ENCODE assay signal across 18 mouse cellular contexts in genomic region chr2:166068261-166068660, GRCm38 (mm10).
"Had no signal": no experiment of that assay in that cellular context is flagged by ENCODE, and none has a peak within 500 bp of the region (broad histone marks: within the 10 kb centered on the region; RNA-seq: fewer than 3 reads in every experiment).

No protein-coding gene starts in this region.

- DNase-seq: liver, postnatal 0 days; lung, adult 2 months; lung, postnatal 14 days; lung, postnatal 36 days; right cerebral cortex, postnatal 14 days; thymus, adult 2 months; thymus, postnatal 25 days; thymus, postnatal 4 days had no signal

- H3K9ac ChIP-seq: liver, embryonic 15.5 days; liver, postnatal 0 days; lung, embryonic 15.5 days; midbrain, embryonic 15.5 days; neural tube, embryonic 12.5 days; stomach, embryonic 15.5 days had no signal

- H3K4me1 ChIP-seq: liver, embryonic 15.5 days; lung, embryonic 15.5 days; midbrain, embryonic 15.5 days; neural tube, embryonic 12.5 days had no signal

- H3K9me3 ChIP-seq: liver, embryonic 15.5 days; lung, embryonic 15.5 days; megakaryocyte, embryonic 14.5 days; midbrain, embryonic 15.5 days; neural tube, embryonic 12.5 days; stomach, embryonic 15.5 days had no signal

- H3K27ac ChIP-seq: liver, embryonic 15.5 days; lung, embryonic 15.5 days; macrophage; midbrain, embryonic 15.5 days; neural tube, embryonic 12.5 days; stomach, embryonic 15.5 days; stomach, postnatal 0 days had no signal

- H3K4me3 ChIP-seq: liver, embryonic 15.5 days; lung, embryonic 15.5 days; megakaryocyte, embryonic 14.5 days; midbrain, embryonic 15.5 days; neural tube, embryonic 12.5 days; stomach, embryonic 15.5 days had no signal

- ATAC-seq: liver, postnatal 0 days; lung, postnatal 0 days; midbrain, embryonic 15.5 days had no signal

- H3K27me3 ChIP-seq: liver, embryonic 15.5 days; lung, embryonic 15.5 days; megakaryocyte, embryonic 14.5 days; midbrain, embryonic 15.5 days; neural tube, embryonic 12.5 days; stomach, embryonic 15.5 days had no signal

- H3K4me2 ChIP-seq: liver, embryonic 15.5 days; lung, embryonic 15.5 days; midbrain, embryonic 11.5 days; midbrain, embryonic 15.5 days; neural tube, embryonic 12.5 days; stomach, embryonic 15.5 days had no signal
